Mouse (Mus musculus) telencephalon, adult 2 months (tissue): ENCODE data around the gene Kcnj16.
A peak's percentile ranks its signal among the peaks of the same experiment; 100 is the strongest.

ENCODE experiments used
- DNase-seq: peaks from one replicate; pipeline ENCODE4 v3.0.0-alpha.2; 2011; ENCODE audit warnings: low read depth, low spot score

Gene Kcnj16

GRCm38 (mm10) chr11:111054854-111055822 lies 87.3 kb downstream of the Kcnj16 start:
- DNase-seq: peak; percentile 68

DNA sequence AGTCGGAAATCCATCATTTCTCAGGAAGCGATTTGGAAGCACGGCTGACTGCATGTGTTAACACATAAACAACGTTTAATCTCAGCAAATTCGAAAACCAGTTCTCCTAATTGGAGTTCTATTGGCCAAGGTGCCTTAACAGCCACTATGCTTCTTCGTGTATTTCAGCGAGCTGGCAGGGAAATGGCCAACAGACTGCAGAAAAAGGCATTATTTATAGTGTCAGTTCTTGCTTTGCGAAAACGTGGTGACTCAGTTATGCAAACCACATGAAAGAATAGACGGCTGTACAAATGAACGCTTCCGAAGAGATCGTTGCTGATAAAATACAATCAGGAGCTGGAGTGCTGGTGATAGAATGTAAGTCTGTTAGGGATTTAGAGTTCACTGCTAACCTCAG lies 88.2 kb downstream of the Kcnj16 start:
- no peak for DNase-seq

DNA sequence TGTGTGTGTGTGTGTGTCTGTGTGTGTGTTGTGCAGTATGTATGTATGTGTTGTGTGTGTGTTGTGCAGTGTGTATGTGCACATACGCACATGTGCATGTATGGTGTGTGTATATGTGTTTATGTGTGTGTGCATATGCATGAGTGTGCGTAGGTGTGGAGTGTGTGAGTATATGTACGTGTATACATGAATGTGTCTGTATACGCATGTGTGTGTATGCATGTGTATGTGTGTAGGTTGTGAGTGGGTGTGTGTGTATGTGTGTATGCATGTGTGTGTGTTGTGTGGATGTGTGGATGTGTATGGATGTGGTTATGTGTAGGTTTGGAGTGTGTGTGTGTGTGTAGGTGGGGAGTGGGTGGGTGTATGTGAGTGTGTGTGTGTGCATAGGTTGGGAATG lies 89.6 kb downstream of the Kcnj16 start:
- no peak for DNase-seq

- no peak for DNase-seq
Measured at GRCm38 (mm10) chr11:111059440-111059839, 91.6 kb downstream of the Kcnj16 start.

GRCm38 (mm10) chr11:111060216-111060615 lies 92.4 kb downstream of the Kcnj16 start:
- DNase-seq: no peak

- peak; percentile 71 for DNase-seq
Measured at GRCm38 (mm10) chr11:111064751-111065527, 97.1 kb downstream of the Kcnj16 start.

DNA sequence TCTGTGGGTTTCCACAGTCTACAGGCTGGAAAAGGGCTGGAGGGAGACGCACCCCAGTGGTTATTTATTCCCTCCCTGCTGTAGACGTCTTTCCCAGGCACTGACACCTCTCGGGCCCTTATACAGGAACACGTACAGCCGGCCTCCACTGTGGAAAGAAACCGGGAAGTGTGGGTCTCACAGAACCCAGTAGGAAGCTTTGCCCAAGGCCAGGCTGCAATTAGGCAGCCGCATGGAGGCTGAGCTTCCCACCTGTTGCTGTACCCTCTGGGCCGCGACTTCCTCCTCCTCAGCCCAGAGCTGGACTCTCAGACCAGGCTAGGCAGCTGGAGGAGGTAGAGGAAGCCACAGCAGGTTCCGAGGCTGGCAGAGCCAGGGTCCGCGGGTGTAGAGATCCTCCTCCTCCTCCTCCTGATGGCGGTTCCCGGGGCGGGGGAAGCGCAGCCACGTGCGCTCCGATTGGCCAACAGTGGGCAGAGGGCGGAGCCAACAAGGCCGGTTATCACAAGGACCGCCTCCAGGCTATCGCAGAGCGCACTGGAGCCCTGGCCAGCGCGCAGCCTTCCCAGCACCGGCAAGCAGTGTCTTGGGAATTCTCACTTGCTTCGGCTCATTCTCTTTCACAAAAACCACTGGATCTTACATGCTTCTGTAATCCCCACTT lies 97.9 kb downstream of the Kcnj16 start, which contains the start of gene Kcnj2:
TSS of gene Kcnj2 (plus strand) at position 530 of the 664 bp plus-strand sequence.
- peak; percentile 89 for DNase-seq

GRCm38 (mm10) chr11:111066299-111066691 lies 98.5 kb downstream of the Kcnj16 start:
- peak; percentile 45 for DNase-seq

DNA sequence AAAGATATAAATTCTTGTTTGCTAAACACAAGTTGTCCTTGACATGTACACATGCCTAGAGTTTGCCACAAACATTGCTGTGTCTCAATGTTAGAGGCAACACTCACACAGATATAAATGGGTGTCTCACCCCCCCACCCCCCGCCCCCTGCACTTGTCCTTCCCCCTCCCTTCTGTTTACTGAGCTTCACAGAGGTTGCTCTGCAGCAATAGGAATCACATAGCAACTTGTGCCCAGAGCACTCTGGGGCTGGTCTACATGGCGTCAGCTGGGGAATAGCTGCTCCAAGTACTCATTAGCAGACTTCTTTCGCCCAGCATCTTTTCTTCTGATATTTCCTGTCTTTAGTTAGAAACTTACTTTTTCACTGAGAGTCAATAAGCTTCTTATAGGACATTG lies 100.0 kb downstream of the Kcnj16 start:
- no peak for DNase-seq

DNA sequence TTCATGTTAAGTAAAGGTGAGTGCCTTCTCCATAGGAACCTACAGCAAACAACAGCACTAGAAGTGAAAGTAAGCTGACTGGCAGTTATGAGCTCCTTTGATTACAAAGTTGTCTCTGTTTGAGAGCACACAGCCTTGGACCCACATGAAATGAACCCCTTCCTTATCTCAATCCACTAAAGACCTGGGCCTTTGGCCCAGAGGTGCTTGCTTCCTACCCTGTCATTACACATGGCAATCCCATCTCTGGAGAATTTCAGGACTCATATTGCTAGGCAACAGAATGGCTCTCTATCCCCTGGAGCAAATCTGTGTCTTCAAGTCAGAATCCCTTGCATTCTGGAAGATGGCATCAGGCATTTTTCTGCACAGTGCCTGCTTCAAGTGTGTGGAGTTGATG lies 102.6 kb downstream of the Kcnj16 start:
- no peak for DNase-seq

GRCm38 (mm10) chr11:111074131-111074530 lies 106.3 kb downstream of the Kcnj16 start:
- DNase-seq: no peak
